Mouse (Mus musculus) neural tube, embryonic 15.5 days (tissue): ENCODE measurements around the gene Phyhipl. TPM values are rescaled to one million over a fixed set of nuclear protein-coding genes. Genes with fewer than 3 reads are reported as not detected.

ENCODE experiments used
- ATAC-seq: fragments of 200-750 bp; cut with Nextera tagmentation; 2 replicates; pipeline ENCODE4 v1.8.0; 2017; ENCODE audit warnings: mild to moderate bottlenecking, moderate TSS enrichment, moderate library complexity; ENCODE audit not compliant: low FRiP score
- H3K27ac ChIP-seq: fragments of 300-500 bp; sonication (generic); replicated peaks from 2 replicates; pipeline ENCODE4 v1.5.1; 2015; ENCODE audit warnings: mild to moderate bottlenecking, inconsistent platforms
- H3K27me3 ChIP-seq: fragments of 300-500 bp; sonication (generic); replicated peaks from 2 replicates; pipeline ENCODE4 v1.6.1; 2015; ENCODE audit warnings: inconsistent platforms
- H3K36me3 ChIP-seq: fragments of 300-500 bp; sonication (generic); 2 replicates; pipeline ENCODE4 v1.6.1; 2015; ENCODE audit warnings: inconsistent platforms
- H3K4me1 ChIP-seq: fragments of 300-500 bp; sonication (generic); 2 replicates; pipeline ENCODE4 v1.6.1; 2015; ENCODE audit warnings: inconsistent platforms
- H3K4me2 ChIP-seq: fragments of 300-500 bp; sonication (generic); 2 replicates; pipeline ENCODE4 v1.6.1; 2015; ENCODE audit warnings: inconsistent platforms, mild to moderate bottlenecking, moderate library complexity
- H3K4me3 ChIP-seq: fragments of 300-500 bp; sonication (generic); replicated peaks from 2 replicates; pipeline ENCODE4 v1.5.1; 2015; ENCODE audit warnings: mild to moderate bottlenecking, inconsistent platforms
- H3K9ac ChIP-seq: fragments of 300-500 bp; sonication (generic); replicated peaks from 2 replicates; pipeline ENCODE4 v1.6.1; 2015; ENCODE audit warnings: mild to moderate bottlenecking, inconsistent platforms
- H3K9me3 ChIP-seq: fragments of 300-500 bp; sonication (generic); replicated peaks from 2 replicates; pipeline ENCODE4 v1.6.1; 2016; ENCODE audit warnings: inconsistent platforms
- WGBS: fragments of 180-500 bp; shearing (Covaris S2); methylation state at CpG from one replicate; pipeline ENCODE4 v1.1.7; 2015; ENCODE audit warnings: mixed read lengths; 5-methylcytosine and 5-hydroxymethylcytosine counted together
- polyA plus RNA-seq: library from polyadenylated mRNA; unstranded; fragments of >200 nt; fragmentation: Nextera tagmentation; extraction: Ambion mirVana; gene quantifications from 2 replicates; pipeline ENCODE4 v1.2.1, GENCODE M21; 2015

Phyhipl gene
- polyA plus RNA-seq, 1 experiment from 2014 or later, result 335 TPM

- peaks cover 29% of the 10 kb centered on the region for H3K4me1 ChIP-seq
- WGBS, result 56% methylated on average over 4 of the region's 4 CpGs
- no peak overlapping the region for H3K27ac ChIP-seq
- no peak overlapping the region for H3K4me2 ChIP-seq
- no peak overlapping the region for H3K9ac ChIP-seq
- H3K36me3 ChIP-seq, result no peaks in the 10 kb centered on the region
- H3K4me3 ChIP-seq, result no peak overlapping the region
- no peaks in the 10 kb centered on the region for H3K9me3 ChIP-seq
- ATAC-seq, result no peak
- no peaks in the 10 kb centered on the region for H3K27me3 ChIP-seq
These were observed 1.1 kb downstream of the Phyhipl start for GRCm38 (mm10) chr10:70654655-70655054.

GRCm38 (mm10) chr10:70654139-70654538 is 1.6 kb downstream of the Phyhipl start:
- Histone ChIP-seq H3K4me1 (peaks cover 29% of the 10 kb centered on the region), H3K27me3 (no peaks in the 10 kb centered on the region), H3K4me2 (no peak overlapping the region), H3K9ac (no peak overlapping the region), H3K27ac (no peak overlapping the region), H3K4me3 (no peak overlapping the region), H3K9me3 (no peaks in the 10 kb centered on the region), H3K36me3 (no peaks in the 10 kb centered on the region)
- ATAC-seq, result no peak
- 55% methylated on average over 3 of the region's 3 CpGs for WGBS

GRCm38 (mm10) chr10:70651769-70652648 is 3.8 kb downstream of the Phyhipl start:
- Histone ChIP-seq H3K4me1 (peaks cover 29% of the 10 kb centered on the region), H3K36me3 (no peaks in the 10 kb centered on the region), H3K4me2 (peak overlapping the region; percentile 25), H3K9me3 (no peaks in the 10 kb centered on the region), H3K4me3 (no peak overlapping the region), H3K9ac (no peak overlapping the region), H3K27me3 (no peaks in the 10 kb centered on the region), H3K27ac (peak overlapping the region; percentile 49; the same call in 1 of the 2 replicates)
- 0 out of 2 replicates have a peak, but pooled peaks have one; percentile 41 for ATAC-seq
- WGBS, result 27% methylated on average over 16 of the region's 16 CpGs

GRCm38 (mm10) chr10:70648831-70649230 is 6.9 kb downstream of the Phyhipl start:
- Histone ChIP-seq H3K9me3 (no peaks in the 10 kb centered on the region), H3K36me3 (no peaks in the 10 kb centered on the region), H3K4me2 (no peak overlapping the region), H3K27me3 (no peaks in the 10 kb centered on the region), H3K4me1 (peaks cover 8% of the 10 kb centered on the region; the same call in 1 of the 2 replicates), H3K9ac (no peak overlapping the region), H3K4me3 (no peak overlapping the region), H3K27ac (peak overlapping the region; percentile 41)
- WGBS, result 43% methylated on average over 5 of the region's 5 CpGs
- peak; percentile 53; the same call in 1 of the 2 replicates for ATAC-seq

- Histone ChIP-seq H3K9me3 (no peaks in the 10 kb centered on the region), H3K27me3 (no peaks in the 10 kb centered on the region), H3K4me2 (no peak overlapping the region), H3K4me3 (no peak overlapping the region), H3K9ac (no peak overlapping the region), H3K36me3 (no peaks in the 10 kb centered on the region), H3K27ac (no peak overlapping the region), H3K4me1 (peaks cover 14% of the 10 kb centered on the region)
- no peak for ATAC-seq
- WGBS, result 57% methylated on average over 9 of the region's 9 CpGs
These were observed 12.6 kb downstream of the Phyhipl start for GRCm38 (mm10) chr10:70643131-70643530.

GRCm38 (mm10) chr10:70640896-70641596 is 14.7 kb downstream of the Phyhipl start:
- H3K9ac ChIP-seq, result no peak overlapping the region
- no peaks in the 10 kb centered on the region for H3K27me3 ChIP-seq
- no peak overlapping the region for H3K4me3 ChIP-seq
- H3K27ac ChIP-seq, result peak overlapping the region; percentile 74
- WGBS, result 55% methylated on average over 11 of the region's 11 CpGs
- peaks cover 23% of the 10 kb centered on the region for H3K4me1 ChIP-seq
- no peaks in the 10 kb centered on the region for H3K36me3 ChIP-seq
- H3K4me2 ChIP-seq, result peak overlapping the region; percentile 11; the same call in 1 of the 2 replicates
- no peak for ATAC-seq
- no peaks in the 10 kb centered on the region for H3K9me3 ChIP-seq

GRCm38 (mm10) chr10:70640075-70640737 is 15.6 kb downstream of the Phyhipl start:
- Histone ChIP-seq H3K27ac (peak overlapping the region; percentile 74), H3K4me3 (no peak overlapping the region), H3K4me2 (peak overlapping the region; percentile 11), H3K27me3 (no peaks in the 10 kb centered on the region), H3K9ac (no peak overlapping the region), H3K36me3 (no peaks in the 10 kb centered on the region), H3K9me3 (no peaks in the 10 kb centered on the region), H3K4me1 (peaks cover 23% of the 10 kb centered on the region)
- ATAC-seq, result peak; percentile 87
- 20% methylated on average over 17 of the region's 17 CpGs for WGBS

GRCm38 (mm10) chr10:70637640-70638328 is 18.0 kb downstream of the Phyhipl start:
- Histone ChIP-seq H3K9me3 (no peaks in the 10 kb centered on the region), H3K27ac (peak overlapping the region; percentile 58), H3K27me3 (no peaks in the 10 kb centered on the region), H3K4me2 (peak overlapping the region; percentile 19), H3K9ac (no peak overlapping the region), H3K4me3 (no peak overlapping the region), H3K4me1 (peaks cover 23% of the 10 kb centered on the region), H3K36me3 (no peaks in the 10 kb centered on the region)
- 19% methylated on average over 12 of the region's 12 CpGs for WGBS
- ATAC-seq, result peak; percentile 50

- H3K4me1 ChIP-seq, result peaks cover 16% of the 10 kb centered on the region
- ATAC-seq, result no peak
- 67% methylated on average over 1 of the region's 1 CpGs for WGBS
These were observed 20.5 kb downstream of the Phyhipl start for GRCm38 (mm10) chr10:70635261-70635660.

GRCm38 (mm10) chr10:70631142-70631541 is 24.6 kb downstream of the Phyhipl start:
- H3K36me3 ChIP-seq, result no peaks in the 10 kb centered on the region
- ATAC-seq, result no peak
- WGBS, result 88% methylated on average over 1 of the region's 1 CpGs
- no peak overlapping the region for H3K27ac ChIP-seq
- H3K9ac ChIP-seq, result no peak overlapping the region
- no peak overlapping the region for H3K4me3 ChIP-seq
- H3K27me3 ChIP-seq, result no peaks in the 10 kb centered on the region
- no peak overlapping the region for H3K4me2 ChIP-seq
- H3K9me3 ChIP-seq, result no peaks in the 10 kb centered on the region
- H3K4me1 ChIP-seq, result no peaks in the 10 kb centered on the region

More at GRCm38 (mm10) chr10:70635261-70635660, 20.5 kb downstream of the Phyhipl start:
- Histone ChIP-seq H3K27ac (no peak overlapping the region), H3K9me3 (no peaks in the 10 kb centered on the region), H3K4me2 (no peak overlapping the region), H3K9ac (no peak overlapping the region), H3K4me3 (no peak overlapping the region), H3K36me3 (no peaks in the 10 kb centered on the region), H3K27me3 (no peaks in the 10 kb centered on the region)

- H3K27me3 ChIP-seq, result no peaks in the 10 kb centered on the region
- 97% methylated on average over 3 of the region's 3 CpGs for WGBS
- H3K36me3 ChIP-seq, result no peaks in the 10 kb centered on the region
- H3K4me3 ChIP-seq, result no peak overlapping the region
- H3K4me2 ChIP-seq, result no peak overlapping the region
- no peak overlapping the region for H3K9ac ChIP-seq
- H3K4me1 ChIP-seq, result peaks cover 2% of the 10 kb centered on the region; the same call in 1 of the 2 replicates
- ATAC-seq, result no peak
- no peaks in the 10 kb centered on the region for H3K9me3 ChIP-seq
- H3K27ac ChIP-seq, result no peak overlapping the region
These were observed 32.3 kb downstream of the Phyhipl start for GRCm38 (mm10) chr10:70623461-70623860.
